Mouse (Mus musculus) heart, adult 2 months (tissue): Measurements from ENCODE around the gene Top1.

Experiments
- CTCF ChIP-seq: fragments of 200-600 bp; IDR thresholded peaks from 2 replicates; pipeline ENCODE4 v1.8.1; 2022; ENCODE audit warnings: antibody characterized with exemption, mild to moderate bottlenecking, moderate library complexity
- POLR2A ChIP-seq: fragments of 200-500 bp; IDR thresholded peaks from 2 replicates; pipeline ENCODE4 v1.6.1; 2011; ENCODE audit warnings: mild to moderate bottlenecking, low read depth, low read length, control low read depth; ENCODE audit not compliant: insufficient read depth

DNA sequence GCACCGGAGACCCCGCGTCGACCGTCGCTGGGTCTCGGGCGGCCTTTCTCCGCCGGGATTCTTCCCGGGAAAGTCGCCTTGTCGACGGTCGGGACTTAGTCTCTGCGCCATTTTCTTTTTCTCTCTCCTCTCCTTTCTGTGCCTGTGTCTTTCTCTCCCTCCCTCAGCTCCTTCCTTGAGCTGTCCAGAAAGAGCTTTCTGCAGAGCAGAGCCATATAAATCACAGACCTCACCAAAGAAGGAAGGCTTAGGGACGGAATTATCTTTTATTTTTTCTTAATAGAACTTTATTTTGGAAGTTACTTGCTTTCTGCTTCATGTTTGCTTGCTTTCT lies 1.1 kb downstream of the Top1 start:
- TF ChIP-seq CTCF (no peak), POLR2A (no peak)
